Mouse (Mus musculus) forebrain, embryonic 10.5 days (tissue): ENCODE results near the gene Inpp5f. TPM values are rescaled to one million over a fixed set of nuclear protein-coding genes. Genes with fewer than 3 reads are reported as not detected.

Experiments
- DNase-seq: peaks from one replicate; pipeline ENCODE4 v3.0.0-alpha.2; 2017; ENCODE audit warnings: low spot score; ENCODE audit errors: extremely low spot score
- H3K27ac ChIP-seq: fragments of 300-500 bp; sonication (generic); 2 replicates; pipeline ENCODE4 v1.5.1; 2016; ENCODE audit warnings: mild to moderate bottlenecking
- H3K27me3 ChIP-seq: fragments of 300-500 bp; sonication (generic); 2 replicates; pipeline ENCODE4 v1.6.1; 2016; ENCODE audit warnings: mild to moderate bottlenecking; ENCODE audit not compliant: poor library complexity, severe bottlenecking
- H3K36me3 ChIP-seq: fragments of 300-500 bp; sonication (generic); replicated peaks from 2 replicates; pipeline ENCODE4 v1.6.1; 2016; ENCODE audit warnings: mild to moderate bottlenecking, moderate library complexity
- H3K4me1 ChIP-seq: fragments of 300-500 bp; sonication (generic); 2 replicates; pipeline ENCODE4 v1.6.1; 2016
- H3K4me3 ChIP-seq: fragments of 300-500 bp; sonication (generic); 2 replicates; pipeline ENCODE4 v1.5.1; 2016; ENCODE audit warnings: mild to moderate bottlenecking, moderate library complexity
- H3K9me3 ChIP-seq: fragments of 300-500 bp; sonication (generic); 2 replicates; pipeline ENCODE4 v1.6.1; 2016; ENCODE audit warnings: mild to moderate bottlenecking, moderate library complexity
- WGBS: fragments of 180-500 bp; shearing (Covaris S2); methylation state at CpG from one replicate; pipeline ENCODE4 v1.1.7; 2016; 5-methylcytosine and 5-hydroxymethylcytosine counted together
- polyA plus RNA-seq: library from polyadenylated mRNA; unstranded; fragments of >200 nt; fragmentation: Nextera tagmentation; extraction: Ambion mirVana; gene quantifications from 2 replicates; pipeline ENCODE4 v1.2.1, GENCODE M21; 2016

Inpp5f gene
- polyA plus RNA-seq, 1 experiment from 2014 or later, result 46.3 TPM

GRCm38 (mm10) chr7:128610490-128610889 is 638 bp upstream of the Inpp5f start:
- Histone ChIP-seq H3K9me3 (peaks cover 2% of the 10 kb centered on the region; the same call in 1 of the 2 replicates), H3K27me3 (0 out of 2 replicates have a peak, but pooled peaks cover 5% of the 10 kb centered on the region), H3K36me3 (no peaks in the 10 kb centered on the region), H3K4me1 (peaks cover 25% of the 10 kb centered on the region), H3K4me3 (peak overlapping the region; percentile 88), H3K27ac (peak overlapping the region; percentile 93)
- DNase-seq, result no peak
- 87% methylated on average over 6 of the region's 6 CpGs for WGBS

GRCm38 (mm10) chr7:128611799-128612411 is 777 bp downstream of the Inpp5f start:
- Histone ChIP-seq H3K4me3 (peak overlapping the region; percentile 88), H3K27ac (peak overlapping the region; percentile 93), H3K36me3 (no peaks in the 10 kb centered on the region), H3K27me3 (0 out of 2 replicates have a peak, but pooled peaks cover 5% of the 10 kb centered on the region), H3K4me1 (peaks cover 25% of the 10 kb centered on the region), H3K9me3 (peaks cover 2% of the 10 kb centered on the region; the same call in 1 of the 2 replicates)
- no peak for DNase-seq
- 21% methylated on average over 22 of the region's 22 CpGs for WGBS

- peaks cover 32% of the 10 kb centered on the region for H3K4me1 ChIP-seq
- peak overlapping the region; percentile 88 for H3K4me3 ChIP-seq
- H3K36me3 ChIP-seq, result no peaks in the 10 kb centered on the region
- no peak for DNase-seq
- no peak overlapping the region for H3K27ac ChIP-seq
- 82% methylated on average over 12 of the region's 12 CpGs for WGBS
- H3K27me3 ChIP-seq, result 0 out of 2 replicates have a peak, but pooled peaks cover 5% of the 10 kb centered on the region
- peaks cover 2% of the 10 kb centered on the region; the same call in 1 of the 2 replicates for H3K9me3 ChIP-seq
Observed at GRCm38 (mm10) chr7:128612521-128613181, 1.5 kb downstream of the Inpp5f start.

- Histone ChIP-seq H3K4me1 (peaks cover 32% of the 10 kb centered on the region), H3K9me3 (peaks cover 2% of the 10 kb centered on the region; the same call in 1 of the 2 replicates), H3K27ac (no peak overlapping the region), H3K4me3 (no peak overlapping the region), H3K36me3 (no peaks in the 10 kb centered on the region), H3K27me3 (0 out of 2 replicates have a peak, but pooled peaks cover 5% of the 10 kb centered on the region)
- WGBS, result 90% methylated on average over 2 of the region's 2 CpGs
- no peak for DNase-seq
Observed at GRCm38 (mm10) chr7:128613578-128613977, 2.5 kb downstream of the Inpp5f start.

- no peak for DNase-seq
- H3K27me3 ChIP-seq, result 0 out of 2 replicates have a peak, but pooled peaks cover 2% of the 10 kb centered on the region
- WGBS, result 89% methylated on average over 1 of the region's 1 CpGs
Observed at GRCm38 (mm10) chr7:128617587-128617986, 6.5 kb downstream of the Inpp5f start.

GRCm38 (mm10) chr7:128620178-128620577 is 9.1 kb downstream of the Inpp5f start:
- Histone ChIP-seq H3K4me1 (peaks cover 33% of the 10 kb centered on the region), H3K36me3 (no peaks in the 10 kb centered on the region; the same call in 1 of the 2 replicates), H3K27ac (no peak overlapping the region), H3K4me3 (no peak overlapping the region), H3K27me3 (no peaks in the 10 kb centered on the region), H3K9me3 (no peaks in the 10 kb centered on the region)
- DNase-seq, result no peak
- WGBS, result 97% methylated on average over 1 of the region's 1 CpGs

More at GRCm38 (mm10) chr7:128617587-128617986, 6.5 kb downstream of the Inpp5f start:
- no peaks in the 10 kb centered on the region for H3K9me3 ChIP-seq
- H3K36me3 ChIP-seq, result no peaks in the 10 kb centered on the region
- peaks cover 25% of the 10 kb centered on the region for H3K4me1 ChIP-seq
- H3K4me3 ChIP-seq, result no peak overlapping the region
- no peak overlapping the region for H3K27ac ChIP-seq

GRCm38 (mm10) chr7:128622266-128622961 is 11.3 kb downstream of the Inpp5f start:
- H3K27ac ChIP-seq, result 0 out of 2 replicates have a peak overlapping the region, but pooled peaks have one; percentile 7

GRCm38 (mm10) chr7:128622994-128623393 is 11.9 kb downstream of the Inpp5f start:
- Histone ChIP-seq H3K27ac (0 out of 2 replicates have a peak overlapping the region, but pooled peaks have one; percentile 16), H3K27me3 (no peaks in the 10 kb centered on the region), H3K36me3 (no peaks in the 10 kb centered on the region; the same call in 1 of the 2 replicates), H3K4me3 (no peak overlapping the region), H3K4me1 (peaks cover 34% of the 10 kb centered on the region), H3K9me3 (no peaks in the 10 kb centered on the region)
- DNase-seq, result no peak
- WGBS, result 66% methylated on average over 2 of the region's 2 CpGs

More at GRCm38 (mm10) chr7:128622266-128622961, 11.3 kb downstream of the Inpp5f start:
- Histone ChIP-seq H3K9me3 (no peaks in the 10 kb centered on the region), H3K36me3 (no peaks in the 10 kb centered on the region; the same call in 1 of the 2 replicates), H3K27me3 (no peaks in the 10 kb centered on the region), H3K4me3 (no peak overlapping the region), H3K4me1 (peaks cover 36% of the 10 kb centered on the region)
- no peak for DNase-seq
- WGBS, result 49% methylated on average over 7 of the region's 7 CpGs

GRCm38 (mm10) chr7:128625382-128625781 is 14.3 kb downstream of the Inpp5f start:
- Histone ChIP-seq H3K4me1 (peaks cover 38% of the 10 kb centered on the region), H3K36me3 (no peaks in the 10 kb centered on the region; the same call in 1 of the 2 replicates), H3K4me3 (no peak overlapping the region), H3K9me3 (no peaks in the 10 kb centered on the region), H3K27ac (no peak overlapping the region), H3K27me3 (no peaks in the 10 kb centered on the region)
- WGBS, result 99% methylated on average over 2 of the region's 2 CpGs
- no peak for DNase-seq

GRCm38 (mm10) chr7:128626601-128627000 is 15.5 kb downstream of the Inpp5f start:
- no peak overlapping the region for H3K4me3 ChIP-seq
- no peaks in the 10 kb centered on the region for H3K27me3 ChIP-seq
- 84% methylated on average over 4 of the region's 5 CpGs for whole genome bisulfite sequencing
- H3K36me3 ChIP-seq, result no peaks in the 10 kb centered on the region; the same call in 1 of the 2 replicates
- no peak overlapping the region for H3K27ac ChIP-seq
- H3K9me3 ChIP-seq, result no peaks in the 10 kb centered on the region
- no peak for DNase-seq
- H3K4me1 ChIP-seq, result peaks cover 37% of the 10 kb centered on the region

GRCm38 (mm10) chr7:128627251-128627650 is 16.1 kb downstream of the Inpp5f start:
- H3K36me3 ChIP-seq, result no peaks in the 10 kb centered on the region; the same call in 1 of the 2 replicates
- peaks cover 31% of the 10 kb centered on the region for H3K4me1 ChIP-seq
- 90% methylated on average over 2 of the region's 2 CpGs for WGBS
- no peaks in the 10 kb centered on the region for H3K9me3 ChIP-seq
- H3K27ac ChIP-seq, result no peak overlapping the region
- no peak overlapping the region for H3K4me3 ChIP-seq
- H3K27me3 ChIP-seq, result no peaks in the 10 kb centered on the region
- DNase-seq, result no peak

- Histone ChIP-seq H3K36me3 (no peaks in the 10 kb centered on the region; the same call in 1 of the 2 replicates), H3K4me3 (no peak overlapping the region), H3K4me1 (peaks cover 26% of the 10 kb centered on the region), H3K9me3 (no peaks in the 10 kb centered on the region), H3K27me3 (no peaks in the 10 kb centered on the region), H3K27ac (no peak overlapping the region)
- DNase-seq, result no peak
- WGBS, result 94% methylated on average over 1 of the region's 1 CpGs
Observed at GRCm38 (mm10) chr7:128627723-128628122, 16.6 kb downstream of the Inpp5f start.
